Mouse (Mus musculus): ENCODE data around the gene Cnksr2.

Cnksr2 gene

DNA sequence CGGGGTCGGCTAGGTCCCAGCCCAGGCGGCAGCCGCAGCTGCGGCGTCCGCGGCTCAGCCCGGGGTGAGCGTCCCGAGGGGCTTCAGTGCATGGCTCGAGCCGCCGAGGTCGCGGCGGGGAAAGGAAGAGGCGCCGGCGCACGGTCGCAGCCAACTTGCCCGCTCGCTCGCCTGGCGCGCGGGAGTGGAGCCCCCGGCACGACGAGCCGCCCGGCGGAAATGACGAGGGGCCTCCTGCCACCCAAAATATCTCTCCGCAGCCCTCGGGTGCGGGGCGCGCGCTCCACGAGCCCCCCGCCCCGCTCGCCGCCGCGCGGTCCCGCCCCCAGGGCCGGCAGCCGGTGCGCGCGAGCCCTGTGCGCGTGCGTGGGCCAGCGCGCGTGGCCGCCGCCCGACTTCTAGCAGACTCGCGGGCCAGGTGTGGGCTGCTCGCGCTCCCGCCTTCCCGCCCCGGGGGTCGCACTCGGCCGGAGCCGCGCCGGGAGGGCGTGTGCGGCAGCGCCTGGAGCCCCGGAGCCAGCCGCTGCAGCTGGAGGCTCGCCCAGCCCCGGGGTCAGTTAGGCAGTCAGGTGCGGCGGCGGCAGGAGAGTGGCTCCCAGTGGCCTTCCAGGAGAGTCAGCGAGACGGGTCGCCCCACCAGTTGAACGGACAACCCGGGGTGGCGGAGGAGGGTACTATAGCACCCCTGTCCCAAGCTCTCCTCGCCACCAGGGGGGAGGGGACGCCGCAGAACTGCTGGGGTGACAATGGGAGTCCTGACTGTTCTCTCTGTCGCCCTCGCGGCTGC is at the start of gene Cnksr2:
Gene Cnksr2 (minus strand): TSS at position 238 of the 787 bp plus-strand sequence.
- peak; percentile 42 for DNase-seq (ENCODE audit: low spot score)

- DNase-seq (ENCODE audit: low spot score): peak; percentile 21
Observed at GRCm38 (mm10) chrX:158043844-158044140, 698 bp upstream of the Cnksr2 start.

- DNase-seq (ENCODE audit: low spot score): peak; percentile 41
Observed at GRCm38 (mm10) chrX:158042255-158043056, 638 bp downstream of the Cnksr2 start.

GRCm38 (mm10) chrX:158041703-158042102 is 1.4 kb downstream of the Cnksr2 start:
- peak; percentile 36 for DNase-seq (ENCODE audit: low spot score)

GRCm38 (mm10) chrX:157951698-157952097 is 91.4 kb downstream of the Cnksr2 start:
- peak; percentile 25 for DNase-seq (ENCODE audit: low spot score)

DNA sequence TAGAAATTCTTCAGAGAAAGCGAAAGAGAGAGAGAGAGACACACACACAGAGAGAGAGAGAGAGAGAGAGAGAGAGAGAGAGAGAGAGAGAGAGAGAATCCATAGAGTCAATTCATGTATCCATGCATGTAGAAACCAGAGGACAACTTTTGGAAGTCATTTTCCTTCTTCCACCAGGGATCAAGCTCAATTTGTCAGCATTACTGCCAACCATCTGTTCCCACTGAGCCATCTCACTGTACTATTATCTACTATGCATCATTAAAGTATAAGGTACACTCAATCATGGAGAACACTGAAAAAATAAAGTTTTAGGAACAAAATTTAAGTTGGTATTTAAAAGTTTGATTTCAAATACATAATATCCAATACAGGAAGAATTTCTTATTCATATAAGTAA is 93.8 kb downstream of the Cnksr2 start:
- DNase-seq (ENCODE audit: low spot score): no peak

DNA sequence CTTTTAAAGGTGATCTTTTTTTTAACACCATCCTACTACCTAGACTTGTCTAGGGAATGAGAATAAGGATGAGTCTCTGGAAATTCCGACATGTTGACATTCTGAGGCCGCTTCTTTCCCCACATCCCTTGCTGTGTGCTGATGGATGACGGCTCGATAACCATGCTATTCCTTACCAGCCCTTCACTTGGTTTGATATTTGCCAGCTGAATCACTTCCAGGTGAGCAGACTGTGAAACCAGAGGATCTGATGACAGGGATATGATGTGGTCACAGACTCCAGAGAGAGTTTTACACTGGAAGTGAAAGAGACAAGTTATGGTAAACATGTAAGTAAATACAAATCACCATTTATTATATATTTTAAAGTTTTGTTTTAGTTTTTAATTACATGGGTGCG is 98.0 kb downstream of the Cnksr2 start:
- DNase-seq (ENCODE audit: low spot score): no peak

- DNase-seq (ENCODE audit: low spot score): no peak
Observed at GRCm38 (mm10) chrX:157936611-157937010, 106.5 kb downstream of the Cnksr2 start.

DNA sequence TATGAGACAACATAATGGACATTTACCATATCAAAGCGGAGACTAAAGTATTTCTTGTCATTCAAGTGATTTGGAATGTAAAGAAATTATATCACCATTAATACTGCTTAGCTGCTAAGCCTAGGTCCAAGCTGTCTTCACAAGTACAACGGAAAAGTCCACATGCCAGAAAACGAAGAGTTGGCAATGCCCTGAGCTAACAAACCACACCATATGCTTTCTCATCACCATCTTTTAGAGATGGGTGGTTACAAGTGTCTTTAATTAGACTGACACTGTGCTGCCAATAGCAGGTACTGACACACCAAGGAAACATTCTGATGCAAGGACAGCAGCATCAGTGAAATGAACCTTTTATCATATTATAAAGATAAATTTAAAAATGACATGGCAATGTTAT is 123.0 kb downstream of the Cnksr2 start:
- no peak for DNase-seq (ENCODE audit: low spot score)

DNA sequence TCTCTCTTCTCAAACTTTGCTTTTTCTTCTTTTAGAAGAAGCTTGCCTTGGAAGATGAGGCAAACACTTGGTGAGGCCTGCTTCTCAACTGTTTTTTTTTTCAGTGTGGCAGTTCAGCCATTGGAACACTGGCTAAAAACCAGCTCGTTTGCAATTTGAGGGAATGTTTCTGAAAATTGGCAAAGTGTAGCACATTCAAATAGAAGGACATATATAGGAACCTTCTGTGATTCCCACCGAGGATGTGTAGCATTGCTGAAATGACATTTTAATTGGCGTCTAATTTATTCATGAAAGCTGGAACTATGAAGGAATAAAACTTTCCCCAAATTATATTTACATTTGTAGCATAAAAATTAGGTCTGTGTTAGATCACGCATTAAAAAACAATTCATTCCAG is 213.1 kb downstream of the Cnksr2 start:
- DNase-seq (ENCODE audit: low spot score): no peak

GRCm38 (mm10) chrX:157818921-157819260 is 224.2 kb downstream of the Cnksr2 start:
- DNase-seq (ENCODE audit: low spot score): no peak

GRCm38 (mm10) chrX:157818207-157818920 is 224.7 kb downstream of the Cnksr2 start, which contains the start of gene Klhl34:
TSS of gene Klhl34 (plus strand) at chrX:157818435.
- DNase-seq (ENCODE audit: low spot score): peak; percentile 48

DNA sequence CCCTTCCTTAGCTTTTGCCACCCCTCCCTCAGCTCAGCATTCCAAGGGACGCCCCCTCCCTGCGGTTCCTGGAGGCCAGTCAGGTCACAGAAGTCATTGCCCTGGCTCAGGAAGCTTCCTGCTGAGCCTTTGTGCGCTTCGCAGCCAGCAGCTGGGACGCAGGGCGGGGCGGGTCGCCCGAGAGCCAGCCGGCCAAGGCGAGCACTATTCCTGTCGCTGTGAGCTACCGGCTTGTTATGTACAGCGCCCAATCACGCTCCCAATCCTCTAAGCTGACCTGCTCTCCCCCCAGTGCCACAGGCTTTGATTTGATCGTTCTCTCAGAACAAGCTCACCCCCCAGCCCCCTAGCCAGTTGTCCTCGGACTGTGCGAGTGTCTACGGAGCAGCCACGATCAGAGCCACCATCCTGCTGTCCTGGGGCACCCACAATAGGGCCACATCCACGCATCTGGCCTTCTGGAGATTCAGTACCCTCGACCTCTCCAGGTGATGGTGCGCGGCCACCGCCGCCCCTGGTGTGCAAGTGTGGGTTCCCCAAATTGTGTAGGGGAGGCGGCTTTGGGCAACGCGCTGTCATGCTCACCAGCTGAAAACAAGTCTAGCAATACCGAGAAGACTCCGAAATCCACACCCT is 225.4 kb downstream of the Cnksr2 start:
- DNase-seq (ENCODE audit: low spot score): peak; percentile 76

- no peak for DNase-seq (ENCODE audit: low spot score)
Observed at GRCm38 (mm10) chrX:157809721-157810120, 233.4 kb downstream of the Cnksr2 start.

DNA sequence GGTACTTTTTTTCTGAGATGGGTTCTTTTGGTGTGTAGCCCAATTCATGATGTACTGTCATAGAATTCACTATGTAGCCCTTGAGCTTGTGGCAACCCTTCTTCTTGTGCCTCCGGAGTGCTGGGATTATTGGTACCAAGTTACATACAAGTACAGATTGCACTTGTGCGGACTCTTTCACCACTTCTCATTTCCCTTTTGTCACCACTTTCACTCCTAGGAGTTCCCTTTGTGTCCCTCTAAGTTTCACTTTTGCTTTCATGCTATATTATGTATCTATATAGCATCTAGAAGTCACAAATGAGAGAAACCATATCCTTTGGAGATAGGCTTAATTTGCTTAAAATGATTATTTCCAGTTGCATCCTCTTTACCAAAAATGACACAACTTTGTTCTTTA is 241.4 kb downstream of the Cnksr2 start:
- no peak for DNase-seq (ENCODE audit: low spot score)
